Mouse (Mus musculus): ENCODE results near the gene Ppm1n.
"Not testable (repeated sequence)": the region's sequence is repeated elsewhere in the genome, so short reads cannot be mapped to it uniquely, and the experiment has no call there.

DNA sequence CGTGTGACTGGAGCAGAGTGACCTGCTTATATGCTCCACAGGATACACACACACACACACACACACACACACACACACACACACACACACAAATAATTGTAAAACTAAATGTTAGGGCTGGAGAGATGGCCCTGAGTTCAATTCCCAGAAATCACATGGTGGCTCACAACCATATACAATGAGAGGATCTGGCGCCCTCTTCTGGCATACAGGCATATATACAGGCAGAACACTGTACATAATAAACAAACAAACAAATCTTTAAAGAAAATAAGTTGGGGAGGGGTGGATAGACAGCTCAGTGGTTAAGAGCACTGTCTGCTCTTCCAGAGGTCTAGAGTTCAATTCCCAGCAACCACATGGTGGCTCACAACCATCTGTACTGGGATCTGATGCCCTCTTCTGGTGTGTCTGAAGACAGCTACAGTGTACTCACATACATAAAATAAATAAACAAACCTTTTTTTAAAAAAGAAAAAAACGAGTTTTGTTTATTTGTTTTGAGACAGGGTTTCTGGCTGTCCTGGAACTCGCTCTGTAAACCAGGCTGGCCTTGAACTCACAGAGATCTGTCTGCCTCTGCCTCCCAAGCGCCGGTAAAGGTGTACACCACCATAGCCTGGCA, 1.9 kb upstream of the Ppm1n start:
- not testable (repeated sequence) for TF ChIP-seq POLR2A (IDR thresholded peaks at IDR 0.05; ENCODE audit: extremely low read depth, insufficient read depth, low read length); CTCF (IDR thresholded peaks at IDR 0.05; ENCODE audit: low read depth, low read length)
